Mouse (Mus musculus): ENCODE measurements around the gene Epb41l4b. TPM values are rescaled to one million over a fixed set of nuclear protein-coding genes. Genes with fewer than 3 reads are reported as not detected.

The Epb41l4b gene
- polyA plus RNA-seq, 1 experiment from 2014 or later = 2.9 TPM

DNA sequence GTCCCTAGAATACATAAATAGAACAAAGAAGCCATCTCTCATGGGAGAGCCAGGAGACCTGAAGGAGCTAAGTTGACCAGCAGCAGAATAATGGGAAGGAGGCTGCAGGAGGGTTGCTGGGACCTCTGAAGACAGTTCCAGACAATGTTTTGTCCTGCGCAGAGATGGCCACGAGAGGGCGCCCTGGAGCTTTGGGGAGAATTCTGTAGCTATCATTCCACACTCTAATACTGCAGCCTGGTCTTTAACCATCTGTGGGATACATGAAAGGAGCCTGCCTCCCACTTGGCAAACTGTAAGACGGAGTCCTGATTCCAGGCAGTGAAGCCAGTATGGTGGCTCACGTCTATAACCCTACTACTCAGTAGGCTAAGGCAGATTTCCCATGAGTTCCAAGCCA, 126.0 kb downstream of the Epb41l4b start:
- H3K4me2 ChIP-seq (ENCODE audit: low read depth, severe bottlenecking) = no peak overlapping the region
- peak; percentile 88 for DNase-seq (ENCODE audit: low spot score)
- no peak overlapping the region for H3K27ac ChIP-seq (replicated peaks; ENCODE audit: low read depth, low read length)
- H3K4me3 ChIP-seq (ENCODE audit: low read depth, low read length) = no peak overlapping the region
- no peak for ATAC-seq (ENCODE audit: insufficient number of reproducible peaks, low FRiP score, low TSS enrichment, low read depth)
- H3K27me3 ChIP-seq (ENCODE audit: control insufficient read depth, insufficient read depth, low read length) = no peaks in the 10 kb centered on the region
- WGBS = 23% methylated on average over 5 of the region's 5 CpGs
- H3K36me3 ChIP-seq (ENCODE audit: control insufficient read depth, insufficient read depth, low read length) = no peaks in the 10 kb centered on the region
- H3K9ac ChIP-seq (ENCODE audit: low read length) = no peak overlapping the region
- H3K9me3 ChIP-seq (ENCODE audit: control insufficient read depth, low read length) = no peaks in the 10 kb centered on the region
- no peaks in the 10 kb centered on the region for H3K4me1 ChIP-seq (ENCODE audit: control insufficient read depth, insufficient read depth, low read length)

DNA sequence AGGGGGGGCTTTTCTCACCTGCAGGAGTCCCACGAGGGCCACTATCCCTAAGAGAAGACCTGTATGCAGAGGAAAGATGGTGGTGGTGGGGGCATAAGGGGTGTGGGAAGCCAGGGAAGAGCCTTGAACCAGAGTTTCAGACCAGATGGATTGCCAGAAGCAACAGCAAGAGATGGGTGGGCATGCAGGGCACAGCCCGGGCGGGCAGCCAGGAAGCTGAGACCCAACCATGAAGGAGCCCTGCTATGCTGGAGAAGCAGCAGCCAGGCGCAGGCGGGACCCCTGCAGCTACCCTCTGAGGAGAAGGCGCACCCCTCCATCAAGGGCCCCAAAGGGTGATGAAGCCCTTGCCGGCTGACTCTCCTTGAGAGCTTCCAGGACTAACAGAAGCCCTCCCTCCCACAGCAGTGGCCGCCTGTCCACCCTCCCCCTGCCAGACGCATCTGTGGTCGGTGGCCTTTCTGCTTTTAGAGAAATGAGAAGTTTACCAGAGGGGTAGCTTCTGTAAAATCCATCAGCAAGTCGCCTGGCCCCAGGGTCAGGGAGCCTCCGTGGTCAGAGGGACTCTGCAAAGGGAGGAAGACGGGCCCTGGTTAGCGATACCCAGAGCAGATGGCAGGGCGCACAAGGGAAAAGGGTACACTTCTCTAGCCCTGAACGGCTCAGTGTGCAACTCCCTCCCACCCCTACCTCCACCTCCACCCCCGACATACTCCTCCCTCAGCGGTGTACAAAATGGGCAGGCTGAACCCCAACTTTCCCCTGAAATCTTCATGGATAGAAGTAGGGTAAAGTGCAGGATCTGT, 126.7 kb downstream of the Epb41l4b start:
- Histone ChIP-seq H3K9ac (ENCODE audit: low read length) (no peak overlapping the region), H3K27ac (replicated peaks; ENCODE audit: low read depth, low read length) (no peak overlapping the region), H3K36me3 (ENCODE audit: control insufficient read depth, insufficient read depth, low read length) (no peaks in the 10 kb centered on the region), H3K4me3 (ENCODE audit: low read depth, low read length) (no peak overlapping the region), H3K4me2 (ENCODE audit: low read depth, severe bottlenecking) (no peak overlapping the region), H3K9me3 (ENCODE audit: control insufficient read depth, low read length) (no peaks in the 10 kb centered on the region), H3K4me1 (ENCODE audit: control insufficient read depth, insufficient read depth, low read length) (no peaks in the 10 kb centered on the region), H3K27me3 (ENCODE audit: control insufficient read depth, insufficient read depth, low read length) (no peaks in the 10 kb centered on the region)
- WGBS = 43% methylated on average over 18 of the region's 18 CpGs
- DNase-seq (ENCODE audit: low spot score) (no peak), ATAC-seq (ENCODE audit: insufficient number of reproducible peaks, low FRiP score, low TSS enrichment, low read depth) (no peak)

DNA sequence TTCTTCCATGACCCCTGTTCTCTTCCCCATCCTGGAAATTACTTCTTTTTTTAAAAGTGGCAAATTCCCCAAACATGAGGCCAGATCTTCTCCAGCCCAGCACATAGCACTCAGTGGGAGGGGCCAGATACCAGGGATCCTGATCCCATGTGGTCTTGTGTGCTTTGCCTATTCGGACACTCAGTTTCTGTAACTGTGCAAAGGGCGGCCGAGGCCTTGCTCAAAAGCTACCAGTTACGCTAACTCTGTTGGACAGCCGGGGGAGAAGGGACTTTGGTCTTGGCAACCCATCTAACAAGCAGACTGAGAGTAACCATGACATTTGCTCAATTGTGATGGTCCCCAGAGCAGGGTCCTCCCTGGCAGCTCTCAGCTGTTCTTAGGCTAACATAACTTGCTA, 128.2 kb downstream of the Epb41l4b start:
- DNase-seq (ENCODE audit: low spot score) = no peak
- H3K4me2 ChIP-seq (ENCODE audit: low read depth, severe bottlenecking) = no peak overlapping the region
- 89% methylated on average over 5 of the region's 5 CpGs for WGBS

GRCm38 (mm10) chr4:57011454-57012046, 131.7 kb downstream of the Epb41l4b start:
- ATAC-seq (ENCODE audit: insufficient number of reproducible peaks, low FRiP score, low TSS enrichment, low read depth) = no peak
- Histone ChIP-seq H3K9me3 (ENCODE audit: control insufficient read depth, low read length) (no peaks in the 10 kb centered on the region), H3K4me2 (ENCODE audit: low read depth, severe bottlenecking) (no peak overlapping the region), H3K27me3 (ENCODE audit: control insufficient read depth, insufficient read depth, low read length) (no peaks in the 10 kb centered on the region), H3K9ac (ENCODE audit: low read length) (no peak overlapping the region), H3K27ac (replicated peaks; ENCODE audit: low read depth, low read length) (no peak overlapping the region), H3K36me3 (ENCODE audit: control insufficient read depth, insufficient read depth, low read length) (no peaks in the 10 kb centered on the region), H3K4me3 (ENCODE audit: low read depth, low read length) (no peak overlapping the region), H3K4me1 (ENCODE audit: control insufficient read depth, insufficient read depth, low read length) (no peaks in the 10 kb centered on the region)
- 68% methylated on average over 8 of the region's 8 CpGs for WGBS
- DNase-seq (ENCODE audit: low spot score) = no peak

More for the DNA sequence above, 128.2 kb downstream of the Epb41l4b start:
- H3K4me3 ChIP-seq (ENCODE audit: low read depth, low read length) = no peak overlapping the region
- H3K27me3 ChIP-seq (ENCODE audit: control insufficient read depth, insufficient read depth, low read length) = no peaks in the 10 kb centered on the region
- H3K36me3 ChIP-seq (ENCODE audit: control insufficient read depth, insufficient read depth, low read length) = no peaks in the 10 kb centered on the region
- H3K4me1 ChIP-seq (ENCODE audit: control insufficient read depth, insufficient read depth, low read length) = no peaks in the 10 kb centered on the region
- H3K9me3 ChIP-seq (ENCODE audit: control insufficient read depth, low read length) = no peaks in the 10 kb centered on the region
- no peak overlapping the region for H3K27ac ChIP-seq (replicated peaks; ENCODE audit: low read depth, low read length)
- no peak for ATAC-seq (ENCODE audit: insufficient number of reproducible peaks, low FRiP score, low TSS enrichment, low read depth)
- H3K9ac ChIP-seq (ENCODE audit: low read length) = no peak overlapping the region

GRCm38 (mm10) chr4:57010919-57011318, 132.3 kb downstream of the Epb41l4b start:
- Histone ChIP-seq H3K36me3 (ENCODE audit: control insufficient read depth, insufficient read depth, low read length) (no peaks in the 10 kb centered on the region), H3K4me1 (ENCODE audit: control insufficient read depth, insufficient read depth, low read length) (no peaks in the 10 kb centered on the region), H3K27ac (replicated peaks; ENCODE audit: low read depth, low read length) (no peak overlapping the region), H3K9ac (ENCODE audit: low read length) (no peak overlapping the region), H3K27me3 (ENCODE audit: control insufficient read depth, insufficient read depth, low read length) (no peaks in the 10 kb centered on the region), H3K9me3 (ENCODE audit: control insufficient read depth, low read length) (no peaks in the 10 kb centered on the region), H3K4me2 (ENCODE audit: low read depth, severe bottlenecking) (no peak overlapping the region), H3K4me3 (ENCODE audit: low read depth, low read length) (no peak overlapping the region)
- DNase-seq (ENCODE audit: low spot score) (no peak), ATAC-seq (ENCODE audit: insufficient number of reproducible peaks, low FRiP score, low TSS enrichment, low read depth) (no peak)
- WGBS = 19% methylated on average over 6 of the region's 6 CpGs

DNA sequence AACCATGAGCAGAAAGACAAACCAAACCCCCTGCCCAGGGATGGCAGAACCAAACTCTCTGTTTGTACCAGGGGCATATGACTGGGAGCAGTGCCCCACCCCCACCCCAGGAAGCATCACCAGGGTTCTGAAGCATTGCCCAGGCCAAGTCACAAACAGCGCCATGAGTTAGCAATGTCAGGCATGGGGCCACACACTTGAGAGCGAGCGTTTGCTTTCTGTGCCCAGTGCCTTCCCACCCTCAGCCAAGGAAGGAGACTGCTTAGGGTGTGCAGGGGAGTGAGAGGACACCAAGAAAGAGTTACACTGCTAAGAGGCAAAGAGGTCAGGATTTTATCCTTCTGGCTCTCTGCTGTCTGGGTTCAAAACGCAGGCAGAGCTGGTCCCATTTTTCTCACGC, 132.8 kb downstream of the Epb41l4b start:
- 39% methylated on average over 5 of the region's 5 CpGs for WGBS
- Histone ChIP-seq H3K4me2 (ENCODE audit: low read depth, severe bottlenecking) (no peak overlapping the region), H3K9me3 (ENCODE audit: control insufficient read depth, low read length) (no peaks in the 10 kb centered on the region), H3K4me3 (ENCODE audit: low read depth, low read length) (no peak overlapping the region), H3K4me1 (ENCODE audit: control insufficient read depth, insufficient read depth, low read length) (no peaks in the 10 kb centered on the region), H3K27me3 (ENCODE audit: control insufficient read depth, insufficient read depth, low read length) (no peaks in the 10 kb centered on the region), H3K36me3 (ENCODE audit: control insufficient read depth, insufficient read depth, low read length) (no peaks in the 10 kb centered on the region), H3K9ac (ENCODE audit: low read length) (no peak overlapping the region), H3K27ac (replicated peaks; ENCODE audit: low read depth, low read length) (no peak overlapping the region)
- ATAC-seq (ENCODE audit: insufficient number of reproducible peaks, low FRiP score, low TSS enrichment, low read depth) (no peak), DNase-seq (ENCODE audit: low spot score) (no peak)

DNA sequence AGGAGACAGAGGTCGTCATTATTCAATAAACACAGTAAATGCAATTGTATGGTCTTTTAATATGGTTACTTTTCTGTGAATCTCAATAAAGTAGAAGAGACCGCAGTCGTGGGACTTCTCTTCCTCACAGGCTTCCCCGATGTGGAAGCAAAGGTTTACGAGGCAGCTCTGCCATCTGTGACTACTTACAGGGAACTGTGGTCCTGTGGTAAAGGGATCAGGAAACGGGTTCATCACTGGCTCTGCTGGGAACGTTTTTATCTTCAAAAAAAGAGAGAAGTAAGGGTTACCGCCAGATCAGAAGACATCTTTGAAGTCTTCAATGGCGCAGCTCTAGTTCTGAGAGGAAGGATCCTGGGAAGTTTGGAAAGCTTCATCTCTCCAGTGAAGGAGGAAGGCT, 135.5 kb downstream of the Epb41l4b start:
- H3K4me3 ChIP-seq (ENCODE audit: low read depth, low read length) = no peak overlapping the region
- 51% methylated on average over 9 of the region's 9 CpGs for WGBS
- DNase-seq (ENCODE audit: low spot score) (no peak), ATAC-seq (ENCODE audit: insufficient number of reproducible peaks, low FRiP score, low TSS enrichment, low read depth) (no peak)
- H3K36me3 ChIP-seq (ENCODE audit: control insufficient read depth, insufficient read depth, low read length) = no peaks in the 10 kb centered on the region
- no peaks in the 10 kb centered on the region for H3K9me3 ChIP-seq (ENCODE audit: control insufficient read depth, low read length)
- no peaks in the 10 kb centered on the region for H3K27me3 ChIP-seq (ENCODE audit: control insufficient read depth, insufficient read depth, low read length)
- no peak overlapping the region for H3K9ac ChIP-seq (ENCODE audit: low read length)
- no peak overlapping the region for H3K4me2 ChIP-seq (ENCODE audit: low read depth, severe bottlenecking)
- no peak overlapping the region for H3K27ac ChIP-seq (replicated peaks; ENCODE audit: low read depth, low read length)
- no peaks in the 10 kb centered on the region for H3K4me1 ChIP-seq (ENCODE audit: control insufficient read depth, insufficient read depth, low read length)

DNA sequence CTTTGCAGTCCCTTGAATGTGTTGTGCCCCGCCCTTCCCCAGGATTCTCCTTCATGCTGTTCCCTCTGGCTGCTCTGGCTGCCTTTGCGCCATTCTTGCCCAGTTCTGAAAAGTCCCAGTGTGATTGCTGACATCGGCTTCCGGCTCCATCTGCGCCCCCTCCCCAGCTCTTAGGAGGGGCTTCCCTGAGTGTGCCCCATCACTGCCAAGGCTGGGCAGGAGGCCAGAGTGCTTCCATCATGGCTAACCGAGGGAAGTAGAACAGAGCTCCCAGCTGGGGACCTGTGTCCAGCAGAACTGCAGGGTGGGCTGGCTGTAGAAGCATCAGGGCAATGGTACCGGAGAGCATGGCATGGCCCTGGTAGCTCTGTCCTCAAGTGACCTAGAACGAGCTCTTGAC, 138.2 kb downstream of the Epb41l4b start:
- 82% methylated on average over 8 of the region's 8 CpGs for WGBS
- no peaks in the 10 kb centered on the region for H3K4me1 ChIP-seq (ENCODE audit: control insufficient read depth, insufficient read depth, low read length)
- no peak overlapping the region for H3K4me2 ChIP-seq (ENCODE audit: low read depth, severe bottlenecking)
- H3K9ac ChIP-seq (ENCODE audit: low read length) = no peak overlapping the region
- no peak for DNase-seq (ENCODE audit: low spot score)
- no peak overlapping the region for H3K27ac ChIP-seq (replicated peaks; ENCODE audit: low read depth, low read length)
- H3K27me3 ChIP-seq (ENCODE audit: control insufficient read depth, insufficient read depth, low read length) = no peaks in the 10 kb centered on the region
- ATAC-seq (ENCODE audit: insufficient number of reproducible peaks, low FRiP score, low TSS enrichment, low read depth) = no peak
- H3K4me3 ChIP-seq (ENCODE audit: low read depth, low read length) = no peak overlapping the region
- no peaks in the 10 kb centered on the region for H3K9me3 ChIP-seq (ENCODE audit: control insufficient read depth, low read length)
- no peaks in the 10 kb centered on the region for H3K36me3 ChIP-seq (ENCODE audit: control insufficient read depth, insufficient read depth, low read length)

Measured in limb, embryonic 11.5 days (tissue).